Mouse (Mus musculus) Patski (cell line): ENCODE data around the gene Tgfbi. TPM values are rescaled to one million over a fixed set of nuclear protein-coding genes. Genes with fewer than 3 reads are reported as not detected.

Source experiments
- ATAC-seq: fragments of 100-300 bp; one replicate; pipeline ENCODE4 v1.8.0; 2021
- CTCF ChIA-PET: fragments of 350-600 bp; sonication (Branson Sonifier 250); formaldehyde crosslinking; loops from one replicate; lab custom pipeline; 2022; ENCODE audit warnings: inconsistent platforms; lab: Charles Lee
- POLR2A ChIA-PET: fragments of 350-600 bp; sonication (Branson Sonifier 250); formaldehyde crosslinking; loops from one replicate; lab custom pipeline; 2022; ENCODE audit warnings: antibody characterized with exemption, inconsistent platforms; lab: Charles Lee
- DNase-seq: peaks from one replicate; pipeline ENCODE4 v3.0.0-alpha.2; 2011; ENCODE audit warnings: low read depth, low spot score
- H3K27me3 ChIP-seq: fragments of 371-371 bp; one replicate; pipeline ENCODE4 v1.5.1; 2021
- CTCF ChIP-seq: fragments of 100-300 bp; IDR thresholded peaks from one replicate; pipeline ENCODE4 v1.5.1; 2021
- in situ Hi-C: fragments of 300-500 bp; cut with MboI; formaldehyde crosslinking; loops from 3 replicates; pipeline ENCODE4 v1.11.1; 2018; ENCODE audit warnings: low pct_unique_long_range_greater_than_20kb, mixed read lengths
- polyA plus RNA-seq: library from polyadenylated mRNA; unstranded; gene quantifications from one replicate; pipeline ENCODE4 v1.2.3, GENCODE M21; 2021

Tgfbi gene
- polyA plus RNA-seq, 1 experiment from 2014 or later = 0.04 TPM

GRCm38 (mm10) chr13:56630081-56630480 is 20.8 kb downstream of the Tgfbi start:
- in situ Hi-C loops = loop anchor here (25.0 kb wide), 1 partner anchor 632 kb away; no protein-coding TSS in a partner anchor
- ChIA-PET POLR2A (no interaction called here), CTCF (interaction anchor here (1.0 kb wide), 2 partner anchors 9 to 145 kb away, joined by 3 read pairs; no protein-coding TSS in a partner anchor)
- H3K27me3 ChIP-seq = no peaks in the 10 kb centered on the region
- DNase-seq (no peak), ATAC-seq (no peak)
- no peak for TF ChIP-seq CTCF

- in situ Hi-C loops = loop anchor here (25.0 kb wide), 1 partner anchor 632 kb away; no protein-coding TSS in a partner anchor
- H3K27me3 ChIP-seq = no peaks in the 10 kb centered on the region
- DNase-seq (no peak), ATAC-seq (no peak)
- ChIA-PET CTCF (interaction anchor here (1.0 kb wide), 1 partner anchor 9 kb away, joined by 3 read pairs; no protein-coding TSS in a partner anchor), POLR2A (no interaction called here)
- no peak for TF ChIP-seq CTCF
These were observed 21.2 kb downstream of the Tgfbi start for GRCm38 (mm10) chr13:56630552-56630951.

GRCm38 (mm10) chr13:56631332-56631731 is 22.0 kb downstream of the Tgfbi start:
- in situ Hi-C loops = loop anchor here (25.0 kb wide), 1 partner anchor 631 kb away; no protein-coding TSS in a partner anchor
- ChIA-PET CTCF (interaction anchor here (0.8 to 1.0 kb wide), 2 partner anchors 10 to 13 kb away, joined by 3 read pairs; no protein-coding TSS in a partner anchor), POLR2A (no interaction called here)
- H3K27me3 ChIP-seq = no peaks in the 10 kb centered on the region
- no peak for TF ChIP-seq CTCF
- DNase-seq (no peak), ATAC-seq (no peak)

GRCm38 (mm10) chr13:56634139-56634615 is 24.9 kb downstream of the Tgfbi start:
- in situ Hi-C loops = loop anchor here (25.0 kb wide), 1 partner anchor 628 kb away; no protein-coding TSS in a partner anchor

GRCm38 (mm10) chr13:56634920-56635319 is 25.6 kb downstream of the Tgfbi start:
- peak; percentile 56 for ATAC-seq
- POLR2A ChIA-PET = interaction anchor here (1.1 kb wide), 1 partner anchor 22 kb away, joined by 3 read pairs; no protein-coding TSS in a partner anchor

More at GRCm38 (mm10) chr13:56634139-56634615, 24.9 kb downstream of the Tgfbi start:
- no peak for DNase-seq
- CTCF ChIA-PET = interaction anchor here (0.6 kb wide), 1 partner anchor 66 kb away, joined by 3 read pairs; no protein-coding TSS in a partner anchor
- TF ChIP-seq CTCF = no peak
- no peaks in the 10 kb centered on the region for H3K27me3 ChIP-seq
- POLR2A ChIA-PET = interaction anchor here (1.1 kb wide), 1 partner anchor 21 kb away, joined by 3 read pairs; no protein-coding TSS in a partner anchor
- no peak for ATAC-seq

GRCm38 (mm10) chr13:56637027-56637426 is 27.7 kb downstream of the Tgfbi start:
- CTCF ChIA-PET = interaction anchor here (1.1 kb wide), 1 partner anchor 25 kb away, joined by 3 read pairs; no protein-coding TSS in a partner anchor
- no peak for TF ChIP-seq CTCF

More at GRCm38 (mm10) chr13:56634920-56635319, 25.6 kb downstream of the Tgfbi start:
- no peak for TF ChIP-seq CTCF
- in situ Hi-C loops = loop anchor here (25.0 kb wide), 1 partner anchor 627 kb away; no protein-coding TSS in a partner anchor
- H3K27me3 ChIP-seq = no peaks in the 10 kb centered on the region
- CTCF ChIA-PET = interaction anchor here (1.1 to 1.3 kb wide), 3 partner anchors 22 to 79 kb away, joined by 3 to 6 read pairs (median 4); no protein-coding TSS in a partner anchor
- DNase-seq = no peak

GRCm38 (mm10) chr13:56641746-56642145 is 32.4 kb downstream of the Tgfbi start:
- no peak for ATAC-seq
- peak; percentile 78 for TF ChIP-seq CTCF
- in situ Hi-C loops = loop anchor here (5.0 to 25.0 kb wide), 3 partner anchors 79 to 621 kb away; no protein-coding TSS in a partner anchor
- no peaks in the 10 kb centered on the region for H3K27me3 ChIP-seq
- ChIA-PET POLR2A (no interaction called here), CTCF (interaction anchor here (0.9 to 2.7 kb wide), 7 partner anchors 9 to 87 kb away, joined by 3 to 7 read pairs (median 3); no protein-coding TSS in a partner anchor)
- DNase-seq = no peak

More at GRCm38 (mm10) chr13:56637027-56637426, 27.7 kb downstream of the Tgfbi start:
- in situ Hi-C loops = loop anchor here (25.0 kb wide), 1 partner anchor 625 kb away; no protein-coding TSS in a partner anchor
- no peaks in the 10 kb centered on the region for H3K27me3 ChIP-seq
- POLR2A ChIA-PET = no interaction called here
- ATAC-seq = no peak
- no peak for DNase-seq

GRCm38 (mm10) chr13:56644031-56644430 is 34.7 kb downstream of the Tgfbi start:
- CTCF ChIA-PET = no interaction called here
- DNase-seq = no peak
- ATAC-seq = no peak
- POLR2A ChIA-PET = no interaction called here
- no peaks in the 10 kb centered on the region for H3K27me3 ChIP-seq
- in situ Hi-C loops = loop anchor here (5.0 to 25.0 kb wide), 3 partner anchors 82 to 618 kb away; no protein-coding TSS in a partner anchor
- TF ChIP-seq CTCF = no peak

GRCm38 (mm10) chr13:56645744-56646143 is 36.4 kb downstream of the Tgfbi start:
- in situ Hi-C loops = loop anchor here (25.0 kb wide), 1 partner anchor 617 kb away; no protein-coding TSS in a partner anchor
- ChIA-PET CTCF (no interaction called here), POLR2A (no interaction called here)
- TF ChIP-seq CTCF = no peak
- ATAC-seq (no peak), DNase-seq (no peak)
- no peaks in the 10 kb centered on the region for H3K27me3 ChIP-seq

GRCm38 (mm10) chr13:56647597-56648405 is 38.5 kb downstream of the Tgfbi start:
- H3K27me3 ChIP-seq = no peaks in the 10 kb centered on the region
- in situ Hi-C loops = loop anchor here (25.0 kb wide), 1 partner anchor 614 kb away; no protein-coding TSS in a partner anchor
- no peak for DNase-seq
- TF ChIP-seq CTCF = no peak
- no peak for ATAC-seq
- POLR2A ChIA-PET = no interaction called here
- CTCF ChIA-PET = interaction anchor here (1.3 to 1.6 kb wide), 2 partner anchors 73 to 82 kb away, joined by 3 to 4 read pairs; no protein-coding TSS in a partner anchor
